Mouse (Mus musculus) neural tube, embryonic 11.5 days (tissue): ENCODE results near the gene Etv6. TPM values are rescaled to one million over a fixed set of nuclear protein-coding genes. Genes with fewer than 3 reads are reported as not detected.

Experiments
- ATAC-seq: fragments of 200-750 bp; cut with Nextera tagmentation; 2 replicates; pipeline ENCODE4 v1.8.0; 2017; ENCODE audit warnings: moderate number of reproducible peaks, mild to moderate bottlenecking, moderate TSS enrichment, moderate library complexity; ENCODE audit not compliant: insufficient read depth, low FRiP score, low TSS enrichment
- DNase-seq: peaks from one replicate; pipeline ENCODE4 v3.0.0-alpha.2; 2015; ENCODE audit warnings: low spot score
- H3K27ac ChIP-seq: fragments of 300-500 bp; sonication (generic); 2 replicates; pipeline ENCODE4 v1.5.1; 2014; ENCODE audit warnings: low read depth, mild to moderate bottlenecking, low read length
- H3K27me3 ChIP-seq: fragments of 300-500 bp; sonication (generic); 2 replicates; pipeline ENCODE4 v1.6.1; 2014; ENCODE audit warnings: mild to moderate bottlenecking, low read length, mixed read lengths; ENCODE audit not compliant: control insufficient read depth, insufficient read depth
- H3K36me3 ChIP-seq: fragments of 300-500 bp; sonication (generic); 2 replicates; pipeline ENCODE4 v1.6.1; 2014; ENCODE audit warnings: mild to moderate bottlenecking, low read length, moderate library complexity, mixed read lengths; ENCODE audit not compliant: control insufficient read depth, insufficient read depth
- H3K4me1 ChIP-seq: fragments of 300-500 bp; sonication (generic); 2 replicates; pipeline ENCODE4 v1.6.1; 2014; ENCODE audit warnings: low read length, mixed read lengths; ENCODE audit not compliant: control insufficient read depth, insufficient read depth
- H3K4me2 ChIP-seq: fragments of 300-500 bp; sonication (generic); 2 replicates; pipeline ENCODE4 v1.6.1; 2014; ENCODE audit warnings: low read depth, mild to moderate bottlenecking, moderate library complexity
- H3K4me3 ChIP-seq: fragments of 300-500 bp; sonication (generic); 2 replicates; pipeline ENCODE4 v1.5.1; 2014; ENCODE audit warnings: low read depth, low read length
- H3K9ac ChIP-seq: fragments of 300-500 bp; sonication (generic); 2 replicates; pipeline ENCODE4 v1.6.1; 2014; ENCODE audit warnings: mild to moderate bottlenecking, low read length
- H3K9me3 ChIP-seq: fragments of 300-500 bp; sonication (generic); 2 replicates; pipeline ENCODE4 v1.6.1; 2016; ENCODE audit warnings: low read length; ENCODE audit not compliant: control insufficient read depth
- WGBS: fragments of 180-500 bp; shearing (Covaris S2); extraction: QIAGEN DNeasy Blood & Tissue Kit; methylation state at CpG from one replicate; pipeline ENCODE4 v1.1.7; 2014; 5-methylcytosine and 5-hydroxymethylcytosine counted together
- polyA plus RNA-seq: library from polyadenylated mRNA; unstranded; fragments of >200 nt; fragmentation: Nextera tagmentation; extraction: Ambion mirVana; gene quantifications from 2 replicates; pipeline ENCODE4 v1.2.1, GENCODE M21; 2014

Gene Etv6
- polyA plus RNA-seq, 1 experiment from 2014 or later: 16.9 TPM

GRCm38 (mm10) chr6:134115219-134115968 is 79.9 kb downstream of the Etv6 start:
- Histone ChIP-seq H3K27me3 (no peaks in the 10 kb centered on the region), H3K4me1 (peaks cover 5% of the 10 kb centered on the region; the same call in 1 of the 2 replicates), H3K9ac (no peak overlapping the region), H3K36me3 (no peaks in the 10 kb centered on the region), H3K4me3 (no peak overlapping the region), H3K27ac (no peak overlapping the region), H3K4me2 (no peak overlapping the region), H3K9me3 (no peaks in the 10 kb centered on the region)
- WGBS: 93% methylated on average over 14 of the region's 14 CpGs
- ATAC-seq (no peak), DNase-seq (no peak)

DNA sequence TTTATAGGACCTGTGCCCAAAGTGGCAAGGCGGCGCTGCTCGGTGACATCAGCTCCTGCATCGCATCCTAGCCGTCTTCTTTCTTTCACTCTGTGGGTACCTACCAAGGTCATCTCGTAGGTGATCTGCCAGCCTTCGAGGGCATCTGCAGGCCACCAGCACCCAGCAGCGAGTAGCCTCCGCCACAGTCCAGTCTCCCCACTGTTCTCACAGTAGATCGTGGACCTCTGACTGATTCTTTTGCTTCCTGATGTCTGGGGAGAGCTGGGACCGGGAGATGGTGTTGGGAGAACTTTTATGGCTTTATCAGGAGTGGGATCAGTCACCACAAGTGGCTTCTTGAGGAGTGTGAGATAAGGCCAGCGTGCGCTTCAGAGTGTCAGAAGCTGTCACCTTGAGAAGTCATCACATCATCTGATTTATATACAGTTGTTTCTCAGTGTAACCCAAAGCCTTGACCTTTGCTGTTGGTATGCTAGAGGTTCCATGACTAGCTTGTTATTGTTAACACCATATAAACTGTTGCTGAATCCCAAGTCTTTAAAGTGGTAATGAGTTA is 82.0 kb downstream of the Etv6 start:
- ATAC-seq: no peak

DNA sequence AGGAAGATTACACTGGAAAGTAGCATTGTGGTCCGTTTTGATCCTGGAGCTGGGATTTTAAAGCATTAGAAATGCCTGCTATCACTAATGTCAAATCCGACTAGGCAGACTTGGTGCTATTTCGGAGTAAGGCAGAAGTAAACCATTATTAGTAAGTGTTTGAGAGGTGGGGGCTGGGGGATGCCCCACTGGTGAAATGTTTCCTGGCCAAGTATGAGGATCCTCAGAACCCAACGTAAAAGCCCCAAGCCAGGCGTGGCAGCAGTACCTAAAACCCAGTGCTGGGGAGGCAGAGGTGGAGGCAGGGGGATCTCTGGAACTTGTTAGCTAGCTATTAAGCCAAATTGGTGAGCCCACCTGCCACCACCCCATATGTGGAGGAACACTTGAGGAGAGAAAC is 83.0 kb downstream of the Etv6 start:
- H3K9me3 ChIP-seq: no peaks in the 10 kb centered on the region
- WGBS: 80% methylated on average over 5 of the region's 5 CpGs
- H3K4me1 ChIP-seq: peaks cover 5% of the 10 kb centered on the region; the same call in 1 of the 2 replicates
- no peak overlapping the region for H3K9ac ChIP-seq
- H3K27me3 ChIP-seq: no peaks in the 10 kb centered on the region
- H3K36me3 ChIP-seq: no peaks in the 10 kb centered on the region
- H3K4me2 ChIP-seq: no peak overlapping the region
- no peak for DNase-seq
- H3K4me3 ChIP-seq: no peak overlapping the region
- H3K27ac ChIP-seq: no peak overlapping the region
- ATAC-seq: no peak

More for the DNA sequence above, 82.0 kb downstream of the Etv6 start:
- H3K9ac ChIP-seq: no peak overlapping the region
- H3K4me3 ChIP-seq: no peak overlapping the region
- no peak overlapping the region for H3K4me2 ChIP-seq
- H3K36me3 ChIP-seq: no peaks in the 10 kb centered on the region
- H3K4me1 ChIP-seq: peaks cover 5% of the 10 kb centered on the region; the same call in 1 of the 2 replicates
- H3K27me3 ChIP-seq: no peaks in the 10 kb centered on the region
- 80% methylated on average over 13 of the region's 13 CpGs for WGBS
- no peak overlapping the region for H3K27ac ChIP-seq
- no peak for DNase-seq
- no peaks in the 10 kb centered on the region for H3K9me3 ChIP-seq

DNA sequence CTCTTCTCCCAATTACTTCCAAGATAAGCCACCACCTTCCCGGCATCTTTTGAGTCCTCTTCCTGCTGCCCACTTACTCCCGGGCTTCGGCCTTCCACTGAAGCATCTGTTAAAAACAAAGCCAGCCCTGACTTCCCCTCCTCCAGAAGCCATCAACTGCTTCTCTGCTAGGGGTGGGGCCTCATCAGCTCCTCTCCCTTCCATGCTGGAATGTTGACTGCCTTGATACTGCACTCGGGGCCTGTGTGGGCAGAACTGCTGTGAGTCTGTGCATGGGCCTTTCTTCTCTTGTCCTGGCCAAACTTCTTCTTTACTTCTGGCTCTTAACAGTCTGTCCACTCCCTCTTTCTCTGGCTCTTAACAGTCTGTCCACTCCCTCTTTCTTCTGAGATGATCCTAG is 83.6 kb downstream of the Etv6 start:
- H3K4me1 ChIP-seq: peaks cover 5% of the 10 kb centered on the region; the same call in 1 of the 2 replicates
- no peaks in the 10 kb centered on the region for H3K36me3 ChIP-seq
- H3K4me3 ChIP-seq: no peak overlapping the region
- H3K27ac ChIP-seq: no peak overlapping the region
- H3K27me3 ChIP-seq: no peaks in the 10 kb centered on the region
- WGBS: 18% methylated on average over 4 of the region's 4 CpGs
- peak; percentile 29 for DNase-seq
- H3K4me2 ChIP-seq: no peak overlapping the region
- no peaks in the 10 kb centered on the region for H3K9me3 ChIP-seq
- no peak for ATAC-seq
- no peak overlapping the region for H3K9ac ChIP-seq

- Histone ChIP-seq H3K4me2 (no peak overlapping the region), H3K4me1 (peaks cover 5% of the 10 kb centered on the region; the same call in 1 of the 2 replicates), H3K36me3 (no peaks in the 10 kb centered on the region), H3K9me3 (no peaks in the 10 kb centered on the region), H3K27me3 (no peaks in the 10 kb centered on the region), H3K4me3 (no peak overlapping the region), H3K27ac (no peak overlapping the region), H3K9ac (no peak overlapping the region)
- no peak for ATAC-seq
- DNase-seq: no peak
- 91% methylated on average over 4 of the region's 4 CpGs for whole genome bisulfite sequencing
Measured at GRCm38 (mm10) chr6:134120227-134120626, 84.7 kb downstream of the Etv6 start.

- DNase-seq: no peak
- no peak for ATAC-seq
Measured at GRCm38 (mm10) chr6:134120712-134121111, 85.2 kb downstream of the Etv6 start.

DNA sequence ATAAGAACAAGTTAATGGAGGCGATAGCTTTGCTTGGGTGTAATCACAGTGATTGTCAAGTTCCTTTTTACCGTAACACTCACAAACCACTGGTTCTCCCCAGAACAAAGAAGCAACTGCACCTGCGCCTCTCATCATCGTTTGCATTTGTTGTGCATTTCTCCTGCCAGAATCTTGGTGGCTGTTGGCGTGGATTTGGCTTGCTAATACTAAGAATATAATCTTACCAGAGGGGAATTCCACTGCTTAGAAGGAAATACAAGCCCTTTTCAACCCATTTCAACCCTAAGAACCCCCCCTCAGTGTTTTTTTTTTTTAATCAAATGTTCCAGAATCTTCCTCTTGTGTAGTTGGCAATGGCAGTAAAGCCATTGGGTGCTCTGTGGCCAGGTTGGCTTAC is 87.4 kb downstream of the Etv6 start:
- no peak overlapping the region for H3K4me3 ChIP-seq
- H3K36me3 ChIP-seq: no peaks in the 10 kb centered on the region
- no peaks in the 10 kb centered on the region for H3K9me3 ChIP-seq
- H3K4me1 ChIP-seq: peaks cover 5% of the 10 kb centered on the region; the same call in 1 of the 2 replicates
- H3K9ac ChIP-seq: no peak overlapping the region
- DNase-seq: no peak
- H3K27me3 ChIP-seq: no peaks in the 10 kb centered on the region
- no peak overlapping the region for H3K27ac ChIP-seq
- 87% methylated on average over 5 of the region's 5 CpGs for WGBS
- no peak overlapping the region for H3K4me2 ChIP-seq
- no peak for ATAC-seq

More at GRCm38 (mm10) chr6:134120712-134121111, 85.2 kb downstream of the Etv6 start:
- H3K9ac ChIP-seq: no peak overlapping the region
- H3K27ac ChIP-seq: no peak overlapping the region
- no peak overlapping the region for H3K4me3 ChIP-seq
- no peak overlapping the region for H3K4me2 ChIP-seq
- no peaks in the 10 kb centered on the region for H3K27me3 ChIP-seq
- no peaks in the 10 kb centered on the region for H3K9me3 ChIP-seq
- peaks cover 5% of the 10 kb centered on the region; the same call in 1 of the 2 replicates for H3K4me1 ChIP-seq
- no peaks in the 10 kb centered on the region for H3K36me3 ChIP-seq
- 81% methylated on average over 12 of the region's 12 CpGs for WGBS

- H3K4me2 ChIP-seq: no peak overlapping the region
- H3K4me3 ChIP-seq: no peak overlapping the region
- H3K9me3 ChIP-seq: no peaks in the 10 kb centered on the region
- DNase-seq (no peak), ATAC-seq (no peak)
- no peaks in the 10 kb centered on the region for H3K36me3 ChIP-seq
- no peak overlapping the region for H3K27ac ChIP-seq
- no peaks in the 10 kb centered on the region for H3K27me3 ChIP-seq
- peaks cover 3% of the 10 kb centered on the region; the same call in 1 of the 2 replicates for H3K4me1 ChIP-seq
- H3K9ac ChIP-seq: no peak overlapping the region
- 85% methylated on average over 7 of the region's 7 CpGs for WGBS
Measured at GRCm38 (mm10) chr6:134123474-134123873, 88.0 kb downstream of the Etv6 start.

DNA sequence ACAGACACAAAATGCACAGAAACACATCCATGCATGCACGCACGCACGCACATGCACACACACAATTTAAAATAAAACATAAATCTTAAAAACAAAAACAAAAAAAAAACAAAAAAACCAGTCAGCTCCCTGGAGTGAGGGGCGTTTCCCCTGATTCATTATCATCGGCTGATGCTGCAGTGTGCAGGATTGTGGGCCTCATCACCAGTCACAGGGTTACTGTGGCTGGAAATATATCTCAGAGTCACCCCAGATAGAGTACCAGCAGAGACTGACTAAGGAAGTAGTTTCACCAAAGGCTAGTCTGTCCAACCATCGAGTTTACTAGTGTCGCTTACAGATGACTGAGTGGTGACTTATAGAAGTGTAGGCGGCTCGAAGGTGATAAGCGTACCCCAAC is 88.8 kb downstream of the Etv6 start:
- Histone ChIP-seq H3K4me1 (no peaks in the 10 kb centered on the region), H3K9ac (no peak overlapping the region), H3K27me3 (no peaks in the 10 kb centered on the region), H3K4me3 (no peak overlapping the region), H3K36me3 (no peaks in the 10 kb centered on the region), H3K4me2 (no peak overlapping the region), H3K27ac (no peak overlapping the region), H3K9me3 (no peaks in the 10 kb centered on the region)
- 88% methylated on average over 10 of the region's 10 CpGs for WGBS
- ATAC-seq (no peak), DNase-seq (no peak)
